Mouse (Mus musculus): ENCODE data around the gene Eps15. TPM values are rescaled to one million over a fixed set of nuclear protein-coding genes. Genes with fewer than 3 reads are reported as not detected.

Gene Eps15
- polyA plus RNA-seq, 1 experiment: 70.3 TPM

- DNase-seq (ENCODE audit: low read depth): no peak
These were observed 8.3 kb upstream of the Eps15 start for GRCm38 (mm10) chr4:109271803-109272202.

DNA sequence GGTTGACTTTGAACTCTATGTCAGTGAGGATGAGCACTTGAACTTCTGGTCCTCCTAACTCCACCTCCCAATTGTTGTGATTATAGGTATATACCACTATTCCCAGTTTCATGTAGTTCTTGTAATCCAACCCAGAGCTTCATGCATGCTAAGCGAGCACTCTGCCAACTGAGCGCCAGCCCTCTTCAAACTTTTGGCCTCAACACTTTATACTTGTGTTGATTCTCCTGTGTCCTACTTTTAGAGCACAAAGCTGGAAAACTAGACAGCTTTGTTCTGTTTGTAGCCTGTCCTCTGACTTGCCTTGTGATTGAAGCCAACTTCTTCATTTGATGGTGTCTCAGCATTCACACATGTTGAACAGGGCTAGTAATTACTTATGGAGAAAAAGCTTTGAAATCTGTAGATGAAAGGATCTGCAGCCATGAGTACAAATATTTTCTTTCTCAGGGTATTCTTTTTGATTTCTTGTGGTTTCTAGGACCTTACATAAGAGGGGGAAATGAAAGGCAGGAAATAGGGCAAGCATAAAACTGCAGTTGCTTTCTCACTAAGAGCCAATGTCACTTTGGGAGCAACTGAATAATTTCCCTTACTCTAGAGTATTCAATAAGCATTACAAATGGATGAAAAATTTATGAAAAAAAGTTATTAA lies 6.4 kb upstream of the Eps15 start:
- TF ChIP-seq CTCF (IDR thresholded peaks at IDR 0.05; ENCODE audit: borderline replicate concordance, extremely low read depth, insufficient read depth, insufficient read length): no peak
- DNase-seq (ENCODE audit: low read depth): no peak

More at GRCm38 (mm10) chr4:109271803-109272202, 8.3 kb upstream of the Eps15 start:
- TF ChIP-seq CTCF (IDR thresholded peaks at IDR 0.05; ENCODE audit: borderline replicate concordance, extremely low read depth, insufficient read depth, insufficient read length) (no peak), POLR2A (IDR thresholded peaks at IDR 0.05; ENCODE audit: borderline replicate concordance, extremely low read depth, insufficient read depth, insufficient read length, poor library complexity, severe bottlenecking) (no peak)

DNA sequence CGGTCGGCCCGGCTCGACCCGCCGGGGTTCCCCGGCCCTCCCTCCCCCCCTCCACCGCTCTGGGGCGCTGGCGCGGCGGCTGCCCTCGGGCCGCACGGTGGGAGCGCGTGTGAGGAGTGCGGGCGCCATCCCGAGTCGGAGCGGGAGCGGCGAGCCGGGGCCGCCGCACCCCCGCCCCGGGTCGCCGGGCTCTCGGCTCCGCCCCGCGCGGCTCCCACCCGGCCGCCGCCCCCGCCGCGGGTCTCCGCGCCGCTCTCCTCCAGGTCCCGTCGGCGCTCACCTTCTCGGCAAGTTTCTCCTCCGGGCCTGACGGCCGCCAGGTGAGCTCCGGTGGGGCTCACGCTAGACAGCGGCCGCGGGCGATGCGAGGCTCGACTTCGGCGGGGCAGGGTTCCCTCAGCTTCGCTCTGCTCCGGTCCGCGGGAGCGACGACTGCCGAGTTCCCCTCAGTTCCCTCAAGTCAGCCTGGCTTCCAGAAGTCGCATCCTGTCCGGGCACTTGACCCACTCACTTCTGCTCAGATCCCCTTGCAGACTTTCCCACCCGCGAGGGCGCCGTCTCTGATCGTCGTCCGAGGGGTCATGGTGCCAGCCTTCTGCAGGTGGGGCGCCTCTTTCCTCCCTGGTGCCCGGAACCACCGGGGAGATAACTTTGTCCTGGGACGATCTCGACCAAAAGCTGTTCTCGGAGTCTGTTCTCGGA lies 542 bp downstream of the Eps15 start:
- TF ChIP-seq POLR2A (IDR thresholded peaks at IDR 0.05; ENCODE audit: borderline replicate concordance, extremely low read depth, insufficient read depth, insufficient read length, poor library complexity, severe bottlenecking): no peak
- TF ChIP-seq CTCF (IDR thresholded peaks at IDR 0.05; ENCODE audit: borderline replicate concordance, extremely low read depth, insufficient read depth, insufficient read length): no peak
- DNase-seq (ENCODE audit: low read depth): peak; percentile 34

DNA sequence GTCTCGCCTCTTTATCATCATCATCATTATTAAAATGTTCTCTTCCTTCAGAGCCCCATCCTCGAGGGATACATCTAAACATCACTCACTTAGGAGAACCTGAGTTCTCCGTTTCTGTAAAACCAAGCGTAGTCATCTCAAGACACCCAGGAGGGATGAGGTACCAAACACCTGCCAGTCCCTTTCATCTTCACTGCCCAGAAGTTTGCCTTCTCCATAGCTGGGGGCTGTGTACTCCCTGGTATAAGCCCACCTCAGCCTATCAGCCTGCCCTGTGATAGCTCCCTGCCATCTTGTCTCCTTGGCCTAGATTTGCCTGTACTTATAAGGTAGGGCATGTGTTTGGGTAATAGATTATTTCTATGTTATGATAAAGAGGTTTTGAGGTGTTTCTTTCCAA lies 1.1 kb downstream of the Eps15 start:
- TF ChIP-seq POLR2A (IDR thresholded peaks at IDR 0.05; ENCODE audit: borderline replicate concordance, extremely low read depth, insufficient read depth, insufficient read length, poor library complexity, severe bottlenecking): no peak
- TF ChIP-seq CTCF (IDR thresholded peaks at IDR 0.05; ENCODE audit: borderline replicate concordance, extremely low read depth, insufficient read depth, insufficient read length): no peak
- no peak for DNase-seq (ENCODE audit: low read depth)

DNA sequence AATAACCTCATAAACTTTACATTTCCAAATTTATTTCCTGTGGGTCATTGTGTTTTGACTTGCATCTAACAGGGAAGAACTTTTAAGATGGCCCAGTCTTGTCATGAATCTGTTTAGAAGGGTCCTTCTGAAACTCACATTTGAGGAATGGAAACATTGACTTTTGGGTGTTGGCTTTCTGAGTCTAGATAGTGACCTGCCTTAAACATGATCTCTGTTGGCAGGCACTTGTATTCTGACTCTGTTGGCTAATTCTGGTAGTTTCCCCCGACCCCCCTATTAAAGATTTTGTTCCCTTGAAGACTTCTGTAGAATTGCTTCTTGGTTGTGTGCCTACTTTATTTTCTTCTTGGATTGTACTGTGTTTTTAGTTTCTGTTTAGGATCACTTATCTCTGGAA lies 1.9 kb downstream of the Eps15 start:
- TF ChIP-seq POLR2A (IDR thresholded peaks at IDR 0.05; ENCODE audit: borderline replicate concordance, extremely low read depth, insufficient read depth, insufficient read length, poor library complexity, severe bottlenecking) (no peak), CTCF (IDR thresholded peaks at IDR 0.05; ENCODE audit: borderline replicate concordance, extremely low read depth, insufficient read depth, insufficient read length) (no peak)
- DNase-seq (ENCODE audit: low read depth): no peak

DNA sequence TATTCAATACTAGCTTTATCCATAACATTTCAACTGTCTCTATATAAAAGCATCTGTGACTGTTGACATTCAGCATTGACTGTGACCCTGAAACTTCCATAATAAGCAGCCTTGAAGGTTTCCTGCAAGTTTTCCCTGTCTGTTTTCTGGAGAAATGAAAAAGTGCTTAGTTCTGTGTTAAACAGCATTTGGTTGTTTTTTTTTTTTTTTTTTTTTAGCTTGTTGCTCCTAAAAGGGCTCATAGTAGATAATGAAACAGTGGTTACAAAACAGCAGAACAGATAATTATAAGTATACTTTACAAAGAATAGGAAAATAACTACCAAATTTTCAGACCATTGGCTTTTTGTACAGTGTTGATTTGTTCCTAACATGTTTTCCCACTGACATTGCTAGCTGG lies 14.6 kb downstream of the Eps15 start:
- DNase-seq (ENCODE audit: low read depth): no peak
- TF ChIP-seq POLR2A (IDR thresholded peaks at IDR 0.05; ENCODE audit: borderline replicate concordance, extremely low read depth, insufficient read depth, insufficient read length, poor library complexity, severe bottlenecking): no peak
- TF ChIP-seq CTCF (IDR thresholded peaks at IDR 0.05; ENCODE audit: borderline replicate concordance, extremely low read depth, insufficient read depth, insufficient read length): no peak

DNA sequence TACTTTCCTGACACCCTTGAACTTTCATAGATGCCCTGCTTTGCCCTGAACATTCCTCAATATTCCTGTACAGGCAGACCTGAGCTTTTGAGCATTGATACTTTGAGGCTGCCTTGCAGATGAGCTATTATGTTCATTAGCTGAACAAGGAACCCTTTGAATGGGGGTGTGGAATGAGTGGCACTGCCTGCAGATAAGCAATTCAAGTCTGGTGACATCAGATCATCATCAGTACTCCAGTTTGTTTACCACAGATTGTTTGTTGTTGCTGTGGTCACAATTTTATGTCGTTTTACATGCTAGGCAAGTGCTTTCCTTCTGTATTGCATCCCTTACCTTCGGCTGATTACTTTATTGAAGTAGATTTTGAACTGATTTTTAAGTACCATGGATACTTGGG lies 16.4 kb downstream of the Eps15 start:
- TF ChIP-seq CTCF (IDR thresholded peaks at IDR 0.05; ENCODE audit: borderline replicate concordance, extremely low read depth, insufficient read depth, insufficient read length) (no peak), POLR2A (IDR thresholded peaks at IDR 0.05; ENCODE audit: borderline replicate concordance, extremely low read depth, insufficient read depth, insufficient read length, poor library complexity, severe bottlenecking) (no peak)
- no peak for DNase-seq (ENCODE audit: low read depth)

DNA sequence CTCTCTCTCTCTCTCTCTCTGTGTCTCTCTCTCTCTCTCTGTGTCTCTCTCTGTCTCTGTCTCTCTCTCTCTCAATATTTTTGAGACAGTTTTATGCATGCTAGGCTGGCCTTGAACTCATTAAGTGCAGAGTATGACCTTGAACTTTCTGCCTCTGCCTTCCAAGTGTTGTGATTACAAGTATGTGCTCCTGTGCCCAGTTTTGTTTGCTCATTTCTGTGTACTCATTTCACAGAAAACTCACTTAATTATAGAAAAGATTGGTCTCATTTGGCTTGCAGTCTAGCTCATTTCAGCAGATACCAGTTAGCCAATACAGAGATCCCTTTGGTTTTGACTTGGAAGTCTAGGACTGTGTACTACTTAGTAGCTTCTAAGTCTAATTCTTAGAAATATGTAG lies 19.1 kb downstream of the Eps15 start:
- DNase-seq (ENCODE audit: low read depth): no peak
- TF ChIP-seq CTCF (IDR thresholded peaks at IDR 0.05; ENCODE audit: borderline replicate concordance, extremely low read depth, insufficient read depth, insufficient read length): no peak
- TF ChIP-seq POLR2A (IDR thresholded peaks at IDR 0.05; ENCODE audit: borderline replicate concordance, extremely low read depth, insufficient read depth, insufficient read length, poor library complexity, severe bottlenecking): no peak

- no peak for DNase-seq (ENCODE audit: low read depth)
These were observed 37.1 kb downstream of the Eps15 start for GRCm38 (mm10) chr4:109316941-109317894.

DNA sequence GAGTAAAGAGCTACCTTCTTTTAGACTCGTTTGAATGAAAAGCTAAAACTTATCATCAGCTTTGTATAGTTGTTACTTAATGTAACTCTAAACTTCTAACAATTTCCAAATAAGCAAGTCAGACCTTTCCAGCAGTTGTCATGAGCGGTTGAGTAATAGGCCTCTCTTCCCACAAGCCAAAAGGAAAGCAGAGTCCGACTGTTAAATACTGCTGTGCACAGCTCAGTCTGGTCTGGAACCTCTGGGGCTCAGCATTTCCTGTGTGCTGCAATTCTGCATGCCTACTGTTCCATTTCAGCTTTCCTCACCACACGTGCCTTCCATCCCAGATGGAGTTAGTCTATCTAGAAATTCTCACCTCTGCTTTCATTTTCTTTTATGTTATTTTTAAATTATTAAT lies 56.7 kb downstream of the Eps15 start:
- no peak for TF ChIP-seq CTCF (IDR thresholded peaks at IDR 0.05; ENCODE audit: borderline replicate concordance, extremely low read depth, insufficient read depth, insufficient read length)
- no peak for TF ChIP-seq POLR2A (IDR thresholded peaks at IDR 0.05; ENCODE audit: borderline replicate concordance, extremely low read depth, insufficient read depth, insufficient read length, poor library complexity, severe bottlenecking)
- no peak for DNase-seq (ENCODE audit: low read depth)

More at GRCm38 (mm10) chr4:109316941-109317894, 37.1 kb downstream of the Eps15 start:
- no peak for TF ChIP-seq CTCF (IDR thresholded peaks at IDR 0.05; ENCODE audit: borderline replicate concordance, extremely low read depth, insufficient read depth, insufficient read length)
- no peak for TF ChIP-seq POLR2A (IDR thresholded peaks at IDR 0.05; ENCODE audit: borderline replicate concordance, extremely low read depth, insufficient read depth, insufficient read length, poor library complexity, severe bottlenecking)

GRCm38 (mm10) chr4:109341222-109341621 lies 61.2 kb downstream of the Eps15 start:
- no peak for DNase-seq (ENCODE audit: low read depth)
- TF ChIP-seq POLR2A (IDR thresholded peaks at IDR 0.05; ENCODE audit: borderline replicate concordance, extremely low read depth, insufficient read depth, insufficient read length, poor library complexity, severe bottlenecking) (no peak), CTCF (IDR thresholded peaks at IDR 0.05; ENCODE audit: borderline replicate concordance, extremely low read depth, insufficient read depth, insufficient read length) (no peak)
